Mouse (Mus musculus) lung, postnatal 0 days (tissue): ENCODE measurements around the gene Clca3a1.
A peak's percentile ranks its signal among the peaks of the same experiment; 100 is the strongest.

Experiments
- CTCF ChIP-seq: IDR thresholded peaks from 2 replicates; pipeline ENCODE4 v1.5.1; 2016; ENCODE audit warnings: antibody characterized with exemption, mild to moderate bottlenecking
- EP300 ChIP-seq: IDR thresholded peaks from 2 replicates; pipeline ENCODE4 v1.6.1; 2016; ENCODE audit warnings: antibody characterized with exemption, mild to moderate bottlenecking, control low read depth

- TF ChIP-seq CTCF (no peak), EP300 (peak; percentile 62)
Observed at GRCm38 (mm10) chr3:144719088-144719900, 41.5 kb downstream of the Clca3a1 start.
